Comparison of ENCODE assay signal across 8 mouse cellular contexts in the genomic region with DNA sequence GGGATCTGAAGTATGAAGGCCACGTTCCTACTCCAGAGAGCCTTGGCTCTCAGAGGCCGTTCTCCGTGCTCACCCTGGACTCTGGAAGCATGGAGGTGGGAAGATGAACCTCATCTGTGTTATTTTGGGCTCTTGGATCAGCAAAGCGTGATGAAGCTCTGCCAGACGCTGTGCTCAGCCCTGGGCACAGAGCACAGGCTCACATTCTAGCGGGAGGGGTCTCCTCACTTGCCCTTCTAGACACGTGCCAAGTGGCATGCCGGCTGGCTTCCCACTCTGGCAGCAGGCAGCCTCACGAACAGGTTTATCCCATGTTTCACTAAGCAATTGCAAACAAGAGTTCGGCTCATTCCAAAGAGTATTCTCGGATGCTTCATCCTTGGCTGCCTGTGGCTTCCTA.
A peak's percentile ranks its signal among the peaks of the same experiment; 100 is the strongest.
DNase-seq lines count a peak whose midpoint lies in the region; ATAC-seq lines count a peak whose summit lies in the region.

No protein-coding gene starts in this region.

- H3K9me3 ChIP-seq in forebrain, embryonic 14.5 days (replicated peaks; ENCODE audit: control insufficient read depth, low read length): no peaks in the 10 kb centered on the region
- H3K9me3 ChIP-seq in forebrain, embryonic 11.5 days (ENCODE audit: control insufficient read depth, low read length): no peaks in the 10 kb centered on the region
- no peaks in the 10 kb centered on the region for H3K9me3 ChIP-seq in embryonic facial prominence, embryonic 10.5 days
- no peaks in the 10 kb centered on the region for H3K9me3 ChIP-seq in heart, embryonic 16.5 days (replicated peaks; ENCODE audit: control insufficient read depth, low read length)
- H3K9me3 ChIP-seq in limb, embryonic 15.5 days: no peaks in the 10 kb centered on the region

- ATAC-seq in forebrain, embryonic 14.5 days: no peak
- ATAC-seq in forebrain, embryonic 11.5 days (replicated peaks; ENCODE audit: low FRiP score): no peak
- peak; percentile 92 for ATAC-seq in heart, embryonic 16.5 days (replicated peaks; ENCODE audit: extremely low read depth, insufficient read depth, low FRiP score)
- ATAC-seq in limb, embryonic 15.5 days (ENCODE audit: insufficient number of reproducible peaks, low FRiP score, low TSS enrichment, low read depth): no peak

- H3K4me3 ChIP-seq in forebrain, embryonic 14.5 days (ENCODE audit: low read depth, low read length): no peak overlapping the region
- H3K4me3 ChIP-seq in forebrain, embryonic 11.5 days (ENCODE audit: low read depth, low read length): no peak overlapping the region
- no peak overlapping the region for H3K4me3 ChIP-seq in embryonic facial prominence, embryonic 10.5 days
- no peak overlapping the region for H3K4me3 ChIP-seq in heart, embryonic 16.5 days (ENCODE audit: low read length)
- no peak overlapping the region for H3K4me3 ChIP-seq in limb, embryonic 15.5 days

- peak; percentile 60 for DNase-seq in forebrain, embryonic 14.5 days (ENCODE audit: low spot score)
- DNase-seq in forebrain, embryonic 11.5 days (ENCODE audit: low spot score): no peak
- no peak for DNase-seq in embryonic facial prominence, embryonic 10.5 days (ENCODE audit: low spot score)
- DNase-seq in adrenal gland, adult (ENCODE audit: inconsistent age in 2 of 2, low spot score in 1 of 2): no peak
- DNase-seq in testis, postnatal 14 days (ENCODE audit: low spot score): no peak
- no peak for DNase-seq in spleen, postnatal 10 days (ENCODE audit: low spot score in 2 of 2)

- H3K27ac ChIP-seq in forebrain, embryonic 14.5 days (ENCODE audit: low read depth, low read length): no peak overlapping the region
- H3K27ac ChIP-seq in forebrain, embryonic 11.5 days (ENCODE audit: low read depth, low read length): no peak overlapping the region
- H3K27ac ChIP-seq in embryonic facial prominence, embryonic 10.5 days (replicated peaks): 0 out of 2 replicates have a peak overlapping the region, but pooled peaks have one; percentile 8
- H3K27ac ChIP-seq in heart, embryonic 16.5 days (ENCODE audit: low read length): peak overlapping the region; percentile 87
- peak overlapping the region; percentile 47; the same call in 1 of the 2 replicates for H3K27ac ChIP-seq in limb, embryonic 15.5 days

- H3K36me3 ChIP-seq in forebrain, embryonic 14.5 days (ENCODE audit: control insufficient read depth, insufficient read depth, low read length): no peaks in the 10 kb centered on the region
- H3K36me3 ChIP-seq in forebrain, embryonic 11.5 days (ENCODE audit: control insufficient read depth, insufficient read depth, low read length): no peaks in the 10 kb centered on the region
- peaks cover 48% of the 10 kb centered on the region for H3K36me3 ChIP-seq in embryonic facial prominence, embryonic 10.5 days (replicated peaks)
- H3K36me3 ChIP-seq in heart, embryonic 16.5 days (ENCODE audit: control insufficient read depth, insufficient read depth): no peaks in the 10 kb centered on the region
- H3K36me3 ChIP-seq in limb, embryonic 15.5 days: peaks cover 5% of the 10 kb centered on the region; the same call in 1 of the 2 replicates

- H3K4me2 ChIP-seq in forebrain, embryonic 14.5 days (ENCODE audit: low read length): no peak overlapping the region
- no peak overlapping the region for H3K4me2 ChIP-seq in forebrain, embryonic 11.5 days (ENCODE audit: low read depth, low read length, severe bottlenecking)
- peak overlapping the region; percentile 17; the same call in 1 of the 2 replicates for H3K4me2 ChIP-seq in heart, embryonic 16.5 days (ENCODE audit: low read depth, low read length)
- H3K4me2 ChIP-seq in limb, embryonic 15.5 days: no peak overlapping the region

- WGBS in forebrain, embryonic 14.5 days: 77% methylated on average over 11 of the region's 11 CpGs
- 90% methylated on average over 11 of the region's 11 CpGs for WGBS in forebrain, embryonic 11.5 days
- WGBS in embryonic facial prominence, embryonic 10.5 days: 92% methylated on average over 11 of the region's 11 CpGs
- 46% methylated on average over 11 of the region's 11 CpGs for WGBS in heart, embryonic 16.5 days
- WGBS in limb, embryonic 15.5 days: 61% methylated on average over 11 of the region's 11 CpGs

- H3K9ac ChIP-seq in forebrain, embryonic 14.5 days (ENCODE audit: low read length): no peak overlapping the region
- H3K9ac ChIP-seq in forebrain, embryonic 11.5 days (ENCODE audit: low read length): no peak overlapping the region
- no peak overlapping the region for H3K9ac ChIP-seq in heart, embryonic 16.5 days (ENCODE audit: low read length)
- no peak overlapping the region for H3K9ac ChIP-seq in limb, embryonic 15.5 days

- H3K4me1 ChIP-seq in forebrain, embryonic 14.5 days (ENCODE audit: control insufficient read depth, insufficient read depth, low read length): no peaks in the 10 kb centered on the region
- no peaks in the 10 kb centered on the region for H3K4me1 ChIP-seq in forebrain, embryonic 11.5 days (replicated peaks; ENCODE audit: control insufficient read depth, insufficient read depth, low read length)
- H3K4me1 ChIP-seq in embryonic facial prominence, embryonic 10.5 days: peaks cover 44% of the 10 kb centered on the region
- peaks cover 25% of the 10 kb centered on the region for H3K4me1 ChIP-seq in heart, embryonic 16.5 days (ENCODE audit: control insufficient read depth, insufficient read depth, low read length)
- H3K4me1 ChIP-seq in limb, embryonic 15.5 days: peaks cover 56% of the 10 kb centered on the region

- H3K27me3 ChIP-seq in forebrain, embryonic 14.5 days (replicated peaks; ENCODE audit: control insufficient read depth, insufficient read depth, low read length): no peaks in the 10 kb centered on the region
- no peaks in the 10 kb centered on the region for H3K27me3 ChIP-seq in forebrain, embryonic 11.5 days (ENCODE audit: control insufficient read depth, insufficient read depth, low read length)
- H3K27me3 ChIP-seq in embryonic facial prominence, embryonic 10.5 days (replicated peaks; ENCODE audit: low read depth, poor library complexity, severe bottlenecking): no peaks in the 10 kb centered on the region
- H3K27me3 ChIP-seq in heart, embryonic 16.5 days (ENCODE audit: control insufficient read depth, insufficient read depth, low read length): no peaks in the 10 kb centered on the region
- 0 out of 2 replicates have a peak, but pooled peaks cover 6% of the 10 kb centered on the region for H3K27me3 ChIP-seq in limb, embryonic 15.5 days

Comparison
In these comparisons a context has a peak if more than half of its experiments do, and no peak if none do; other contexts are left out.
1. H3K27ac ChIP-seq: peak in embryonic facial prominence, embryonic 10.5 days (single experiment), heart, embryonic 16.5 days (single experiment) and limb, embryonic 15.5 days (single experiment); none in forebrain, embryonic 14.5 days (single experiment) and forebrain, embryonic 11.5 days (single experiment).